Mouse (Mus musculus) adrenal gland, postnatal 10 days (tissue): ENCODE measurements around the gene Man2a2. TPM values are rescaled to one million over a fixed set of nuclear protein-coding genes. Genes with fewer than 3 reads are reported as not detected.

Source experiments
- DNase-seq: peaks from one replicate; pipeline ENCODE4 v3.0.0; 2021; ENCODE audit warnings: mixed read lengths
- total RNA-seq, 2 experiments: library from RNA; stranded (reverse); gene quantifications; 2 replicates each; pipeline ENCODE4 v1.2.3; 2021

Man2a2 gene
- total RNA-seq, 2 experiments from 2014 or later, result 56.2 to 93.5 TPM

DNA sequence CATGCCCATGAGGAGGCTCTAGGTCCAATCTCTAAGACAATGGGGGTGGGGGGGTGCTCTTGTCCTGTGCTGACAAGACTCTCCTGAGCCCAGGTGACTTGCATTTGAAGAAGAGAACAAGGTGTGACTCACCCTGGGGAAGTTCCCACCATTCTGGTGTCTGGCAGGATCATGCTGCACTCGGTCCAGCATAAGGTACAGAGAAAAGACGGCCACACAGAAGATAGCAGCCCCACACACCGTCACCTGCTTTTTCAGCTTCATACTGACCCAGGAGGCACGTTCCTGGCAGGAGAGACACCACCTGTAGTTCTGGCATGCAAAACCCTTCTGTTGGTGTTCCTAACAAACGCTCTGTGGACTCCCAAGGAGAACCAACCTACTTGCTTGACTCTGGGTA is 1.7 kb downstream of the Man2a2 start:
- DNase-seq, result no peak

DNA sequence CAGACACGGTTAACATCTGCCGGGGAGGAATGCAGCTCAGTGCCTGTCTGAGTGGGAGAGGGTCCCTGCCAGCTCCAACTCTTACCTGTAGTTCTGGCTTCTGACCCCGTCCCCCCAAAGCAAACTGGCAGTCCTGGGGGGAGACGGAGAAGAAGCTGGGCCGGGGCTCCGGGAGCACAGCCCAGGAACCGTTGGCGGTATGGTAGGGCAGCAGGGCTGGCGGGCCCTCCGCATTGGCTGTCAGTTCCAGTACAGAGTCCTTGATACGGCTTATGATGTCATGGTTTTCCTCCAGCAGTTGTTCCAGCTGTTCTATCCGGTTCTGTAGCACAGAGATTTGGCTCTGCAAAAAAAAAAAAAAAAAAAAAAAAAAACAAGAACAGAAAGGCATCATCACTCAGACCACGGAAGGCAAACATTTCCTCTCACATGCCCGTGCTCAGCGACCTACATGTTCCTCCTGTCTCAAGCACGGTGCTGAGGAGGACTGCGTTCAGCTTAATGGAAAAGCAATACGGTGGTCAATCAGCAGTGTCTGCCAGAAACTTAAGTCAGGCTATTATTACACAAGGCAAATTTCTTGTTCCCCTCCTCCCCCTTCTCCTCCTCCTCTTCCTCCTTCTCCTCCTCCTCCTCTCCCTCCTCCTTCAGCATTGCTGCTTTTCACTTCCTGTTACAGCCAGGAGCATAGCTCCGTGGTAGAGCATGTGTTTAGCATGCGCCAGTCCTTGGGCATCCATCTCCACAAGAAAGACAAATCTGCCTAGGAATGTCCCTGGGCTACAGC is 2.3 kb downstream of the Man2a2 start:
- peak; percentile 46 for DNase-seq

DNA sequence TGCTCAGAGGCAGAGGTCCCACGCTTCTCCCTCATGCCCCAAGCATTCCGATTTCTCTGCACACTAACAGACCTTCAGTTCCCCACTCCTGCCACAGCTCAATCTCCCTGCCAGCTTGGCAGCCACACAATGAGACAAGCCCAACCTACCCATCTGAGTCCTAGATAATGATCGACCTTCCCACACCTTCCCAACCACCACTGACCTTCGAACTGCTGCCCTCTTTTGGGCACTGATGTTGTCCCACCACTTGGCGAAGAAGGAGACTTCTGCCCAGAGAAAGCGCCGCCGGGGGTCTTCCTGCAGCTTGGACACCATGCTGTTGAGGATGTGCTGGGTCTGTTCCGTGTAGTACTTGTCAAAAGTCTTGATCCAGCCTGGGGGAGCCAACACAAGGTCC is 3.2 kb downstream of the Man2a2 start:
- DNase-seq, result no peak

DNA sequence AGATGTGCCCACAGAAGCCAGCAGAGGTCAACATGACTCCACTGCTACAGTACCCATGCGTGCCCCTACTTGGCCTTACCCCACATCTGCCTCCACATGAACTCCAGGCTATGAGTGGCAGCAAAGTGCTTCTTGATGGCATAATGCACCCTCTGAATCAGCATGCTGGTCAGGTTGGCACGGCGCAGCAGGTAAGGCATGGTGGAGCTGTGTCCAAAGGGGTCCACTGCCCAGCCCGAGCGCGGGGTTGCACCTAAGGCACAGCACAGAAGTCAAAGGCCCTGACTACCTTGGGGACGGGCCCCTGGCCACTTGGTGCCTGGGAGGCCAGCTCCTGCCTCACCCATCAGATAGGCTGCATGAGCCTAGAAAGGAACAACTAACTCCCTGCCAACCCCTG is 3.9 kb downstream of the Man2a2 start:
- DNase-seq, result no peak

DNA sequence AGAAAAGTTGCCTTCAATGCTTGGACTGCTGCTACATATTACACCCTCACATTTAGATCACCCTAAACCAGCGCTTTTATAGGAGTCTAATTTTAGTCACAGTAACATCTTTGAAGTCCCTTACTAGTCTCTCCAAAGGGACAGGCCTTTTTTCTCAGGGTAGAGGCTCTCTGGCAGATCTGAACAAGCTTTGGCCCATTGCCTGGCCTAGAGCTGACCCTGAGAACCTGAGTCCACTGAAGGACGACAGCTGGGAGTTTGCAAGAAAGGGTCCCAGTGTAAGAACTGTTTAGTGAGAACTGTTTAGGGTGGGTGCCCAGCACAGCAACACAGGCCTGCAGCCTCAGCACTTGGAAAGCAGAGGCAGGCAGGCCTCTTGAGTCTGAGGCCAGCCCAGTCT is 5.4 kb downstream of the Man2a2 start:
- DNase-seq, result peak; percentile 82

DNA sequence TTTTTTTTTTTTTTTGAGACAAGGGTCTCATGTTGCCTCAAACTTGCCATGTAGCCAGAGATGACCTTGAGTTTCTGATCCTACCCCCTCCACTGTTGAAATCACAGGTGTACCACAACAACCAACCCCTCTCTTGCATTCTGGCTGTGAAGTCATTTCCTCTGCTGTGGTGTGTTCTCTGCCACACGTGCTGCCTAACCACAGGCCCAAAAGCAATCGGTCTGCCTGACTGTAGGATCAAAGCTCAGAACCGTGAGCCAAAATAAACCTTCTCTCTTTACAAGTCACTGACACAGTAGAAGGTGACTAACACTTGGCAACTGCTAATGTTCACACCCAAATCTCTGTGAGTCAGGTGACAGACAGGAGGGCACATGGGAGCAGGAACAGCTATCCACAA is 10.7 kb downstream of the Man2a2 start:
- DNase-seq, result no peak

DNA sequence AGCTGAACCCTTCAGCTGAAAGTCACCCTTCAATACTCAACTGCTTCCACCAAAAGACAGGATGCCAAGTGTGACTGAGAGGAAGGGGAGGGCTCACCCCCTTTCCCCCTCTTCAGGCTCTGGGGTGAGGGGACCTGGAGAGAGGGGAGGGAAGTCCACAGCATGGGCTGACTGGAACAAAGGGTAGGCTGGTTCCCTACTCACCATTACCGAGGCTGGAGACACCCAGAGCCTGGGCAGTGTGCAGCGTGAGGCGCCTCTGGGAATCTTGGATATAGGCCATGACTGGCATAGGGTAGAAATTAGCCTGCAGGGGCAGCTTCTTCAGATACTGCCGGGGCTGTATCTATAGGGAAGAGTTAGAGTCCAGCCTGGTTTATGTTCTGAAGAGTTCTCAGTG is 13.1 kb downstream of the Man2a2 start:
- DNase-seq, result no peak

DNA sequence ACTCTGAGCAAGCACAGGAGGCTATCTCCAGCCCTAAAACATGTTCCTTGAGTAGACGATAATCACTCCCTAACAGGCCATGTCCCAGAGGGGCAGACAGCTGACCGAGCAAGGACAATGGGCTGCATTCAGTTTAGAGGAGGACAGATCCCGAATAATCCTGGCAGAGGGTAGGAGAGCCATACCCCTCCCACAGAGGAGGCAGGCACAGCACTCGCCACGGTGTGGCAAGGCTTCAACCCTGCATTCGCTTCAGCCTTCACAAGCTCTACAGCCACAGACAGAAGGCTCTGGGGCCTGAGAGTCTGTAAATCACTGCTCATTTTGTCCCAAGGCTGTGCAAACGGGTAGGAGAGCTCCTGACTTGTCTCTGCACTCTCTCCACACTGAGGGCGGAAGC is 14.0 kb downstream of the Man2a2 start:
- peak; percentile 54 for DNase-seq

DNA sequence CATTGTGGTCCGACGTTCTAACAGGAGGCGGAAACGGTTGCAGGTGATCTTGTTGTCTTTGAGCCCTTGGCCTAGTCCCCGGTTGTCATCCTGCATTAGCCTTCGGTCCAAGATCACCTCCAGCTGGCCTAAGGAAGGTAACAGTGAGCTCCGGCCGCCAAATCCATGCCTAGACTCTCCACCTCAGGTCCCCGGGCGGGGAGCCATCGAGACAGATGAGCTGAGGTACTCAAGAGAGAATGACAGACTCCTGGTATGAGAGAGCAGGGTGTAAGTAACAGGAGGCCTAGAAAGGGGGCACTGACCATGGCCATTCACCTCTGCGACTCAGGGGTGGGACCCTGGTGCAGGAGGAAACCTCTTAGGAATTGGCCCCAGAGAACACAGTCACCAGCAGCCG is 14.8 kb downstream of the Man2a2 start:
- DNase-seq, result no peak

DNA sequence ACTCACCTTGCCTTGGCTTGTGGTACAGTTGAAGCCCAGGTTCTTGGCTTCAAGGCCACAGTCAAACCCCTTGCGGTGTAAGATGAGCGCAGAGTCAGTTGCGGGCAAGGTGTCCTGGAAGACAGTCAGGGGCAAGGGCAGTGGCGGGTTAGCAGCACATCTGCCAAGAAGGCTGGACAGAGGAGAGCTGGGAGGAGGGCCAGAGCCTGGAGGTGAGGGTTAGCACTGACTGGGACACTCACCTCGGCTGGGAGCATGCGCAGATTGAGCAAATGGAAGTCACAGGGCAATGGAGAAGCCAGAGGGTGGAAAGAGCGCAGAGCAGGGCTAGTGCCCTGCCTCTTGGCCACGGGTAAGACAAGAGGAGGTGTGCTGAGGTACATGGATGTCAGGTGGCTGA is 18.3 kb downstream of the Man2a2 start:
- peak; percentile 40 for DNase-seq

DNA sequence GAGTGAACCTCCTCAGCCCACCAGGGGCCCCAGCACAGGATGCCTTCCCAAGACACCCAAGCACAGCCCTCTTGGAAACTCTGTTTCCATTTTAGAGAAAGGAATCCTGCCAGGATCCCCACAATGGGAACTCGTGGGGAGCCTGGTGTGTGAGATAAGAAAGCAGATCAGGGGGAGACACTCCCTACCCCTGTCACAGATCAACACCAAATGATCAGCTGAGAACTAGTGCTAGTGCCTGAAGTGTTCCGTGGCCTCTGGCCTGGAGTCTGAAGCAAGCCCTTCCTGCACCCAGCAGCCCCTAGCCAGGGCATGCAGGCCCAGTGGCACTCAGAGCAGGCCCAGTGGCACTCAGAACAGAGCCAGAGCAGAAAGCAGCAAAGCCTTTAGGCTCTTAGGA is 20.4 kb downstream of the Man2a2 start:
- no peak for DNase-seq

DNA sequence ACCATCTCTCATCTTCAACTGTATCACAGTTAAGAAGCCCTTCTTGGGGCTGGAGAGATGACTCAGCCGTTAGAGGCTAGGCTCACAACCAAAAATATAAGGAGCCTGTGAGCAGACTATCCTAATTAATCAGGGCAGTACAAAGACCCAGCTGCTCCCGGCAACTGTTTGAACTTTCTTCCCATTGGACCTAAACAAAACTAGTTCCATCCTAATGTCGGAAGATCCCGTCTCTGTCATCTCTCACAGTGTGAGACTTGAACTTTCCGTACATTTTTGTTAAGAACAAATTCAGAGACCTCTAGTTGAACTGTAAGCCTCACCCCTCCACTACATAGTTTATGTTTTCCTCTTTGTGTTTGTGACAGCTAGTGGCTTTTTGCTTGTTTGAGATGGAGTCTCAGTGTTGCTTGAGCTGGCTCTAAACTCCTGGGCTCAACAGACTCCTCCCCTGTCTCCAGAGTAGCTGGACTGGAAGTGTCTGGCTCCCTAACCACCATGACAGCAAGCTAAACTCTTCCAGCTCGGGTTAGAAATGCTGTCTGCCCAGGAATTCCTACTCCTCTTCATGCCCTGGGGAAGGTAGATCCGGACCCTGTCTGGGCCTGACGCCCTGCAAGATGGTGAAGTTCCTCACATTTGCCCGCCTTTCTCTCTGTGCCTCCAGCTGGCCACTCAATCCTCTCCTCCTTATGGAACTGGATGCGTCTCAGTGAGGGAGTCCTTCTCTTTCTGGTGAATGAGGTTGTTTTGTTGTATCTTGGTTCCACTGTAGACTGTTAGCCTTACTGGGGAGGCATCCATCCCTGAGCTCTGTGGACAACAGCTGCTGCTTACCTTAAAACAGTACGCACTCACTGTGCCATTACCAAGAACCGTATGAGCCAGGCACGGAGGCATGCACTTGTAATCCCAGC is 23.2 kb downstream of the Man2a2 start:
- no peak for DNase-seq

DNA sequence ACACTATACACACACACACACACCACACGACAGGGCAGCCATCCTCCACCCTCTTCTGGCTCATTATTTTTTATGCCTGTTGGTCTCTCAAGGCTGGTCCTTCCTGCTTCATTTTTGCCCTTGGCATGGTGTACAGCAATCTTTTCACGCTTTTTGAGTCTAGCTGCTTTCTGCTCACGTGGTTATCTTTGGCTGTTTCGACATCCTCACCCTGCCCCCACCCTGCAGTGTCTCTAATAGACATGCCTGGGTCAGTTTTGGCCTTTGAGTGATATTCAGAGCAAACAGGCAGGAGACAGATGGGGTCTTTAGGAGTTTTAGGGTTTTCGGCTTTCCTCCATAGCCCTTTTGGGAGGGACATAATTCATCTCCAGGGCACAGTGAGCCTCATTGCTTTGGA is 24.3 kb downstream of the Man2a2 start:
- DNase-seq, result no peak

DNA sequence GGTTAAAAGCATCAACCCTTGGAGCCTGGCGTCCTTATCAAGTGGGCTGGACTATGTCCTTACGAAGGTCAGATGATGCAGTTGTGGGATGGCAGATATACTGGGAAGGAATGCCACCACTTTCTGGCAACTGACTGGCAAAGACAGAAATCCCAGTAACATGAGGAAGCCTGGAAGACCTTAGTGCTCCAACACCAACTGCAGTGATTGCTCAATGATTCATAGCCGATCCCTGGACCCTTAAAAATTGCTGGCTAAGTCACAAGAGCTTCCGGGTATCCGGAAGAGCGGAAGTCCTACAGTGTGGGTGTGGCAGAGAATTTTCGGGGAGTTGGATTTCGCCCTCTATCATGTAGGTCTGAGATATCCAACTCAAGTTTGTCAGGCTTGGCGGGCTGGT is 25.0 kb downstream of the Man2a2 start:
- DNase-seq, result no peak

DNA sequence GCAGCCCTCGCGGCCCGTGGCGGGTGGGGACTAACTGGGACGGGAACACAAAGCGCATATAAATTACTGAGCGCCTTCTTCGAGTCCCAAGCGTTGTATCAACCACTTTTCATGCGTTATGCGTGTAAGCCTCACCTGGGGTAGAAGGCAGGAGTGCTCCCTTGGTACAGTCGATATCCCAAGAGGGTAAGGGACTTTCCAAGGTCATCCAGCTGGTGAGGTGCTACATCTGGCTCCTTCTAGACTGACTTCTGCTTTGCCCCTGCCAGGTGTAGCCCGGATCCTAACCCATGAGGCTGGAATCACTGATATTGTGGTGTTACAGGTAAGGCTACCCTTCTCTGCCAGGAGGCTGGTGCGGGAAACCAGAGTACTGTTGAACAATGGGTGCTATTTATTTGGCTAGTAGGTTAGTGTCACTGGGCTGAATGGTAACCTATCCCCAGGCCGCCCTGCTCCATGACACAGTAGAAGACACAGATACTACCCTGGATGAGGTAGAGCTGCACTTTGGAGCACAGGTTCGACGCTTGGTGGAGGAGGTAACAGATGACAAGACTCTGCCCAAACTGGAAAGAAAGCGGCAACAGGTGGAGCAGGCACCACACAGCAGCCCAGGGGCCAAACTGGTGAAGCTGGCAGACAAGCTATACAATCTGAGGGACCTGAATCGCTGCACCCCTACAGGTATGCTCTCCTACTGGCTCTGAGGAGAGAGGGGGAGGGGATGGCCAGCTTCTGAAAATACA is 27.7 kb downstream of the Man2a2 start:
- no peak for DNase-seq

DNA sequence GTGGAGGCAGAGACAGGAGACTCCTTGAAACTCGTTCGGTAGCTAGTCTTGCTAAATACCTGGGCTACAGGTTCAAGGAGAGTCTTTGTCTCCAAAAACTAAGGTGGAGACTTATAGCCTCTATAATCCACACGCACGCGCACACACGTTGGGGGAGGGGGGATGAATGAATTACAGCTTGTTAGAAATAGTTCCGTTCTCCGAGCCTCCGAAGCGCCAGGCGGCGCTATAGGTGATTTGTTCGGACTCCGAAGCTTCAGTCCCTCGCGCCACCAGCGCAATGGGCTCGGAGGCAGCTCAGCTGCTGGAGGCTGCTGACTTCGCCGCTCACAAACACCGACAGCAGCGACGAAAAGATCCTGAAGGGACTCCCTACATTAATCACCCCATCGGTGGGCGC is 28.3 kb downstream of the Man2a2 start, which contains the start of gene Hddc3:
Hddc3 (plus strand) TSS at position 247 of the 400 bp plus-strand sequence.
- peak; percentile 95 for DNase-seq

DNA sequence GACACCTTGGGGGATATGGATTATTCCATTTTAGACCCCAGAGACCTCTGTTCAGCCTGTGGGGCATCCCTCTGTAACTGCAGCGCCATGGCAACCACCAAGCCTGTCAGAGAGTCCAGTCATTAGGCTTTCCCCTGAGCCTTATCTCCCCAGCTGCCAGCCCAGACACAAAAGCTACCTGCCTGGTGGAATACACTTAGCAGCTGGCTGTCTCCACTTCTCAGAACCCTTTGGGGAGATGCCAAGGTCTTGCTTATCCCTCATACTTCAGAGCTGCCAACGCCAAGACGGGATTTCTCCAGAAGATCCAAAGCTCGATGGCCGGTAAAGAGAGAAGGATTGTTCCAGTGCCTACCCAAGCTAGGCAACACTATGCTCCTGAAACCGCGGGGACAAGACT is 29.4 kb downstream of the Man2a2 start:
- no peak for DNase-seq

DNA sequence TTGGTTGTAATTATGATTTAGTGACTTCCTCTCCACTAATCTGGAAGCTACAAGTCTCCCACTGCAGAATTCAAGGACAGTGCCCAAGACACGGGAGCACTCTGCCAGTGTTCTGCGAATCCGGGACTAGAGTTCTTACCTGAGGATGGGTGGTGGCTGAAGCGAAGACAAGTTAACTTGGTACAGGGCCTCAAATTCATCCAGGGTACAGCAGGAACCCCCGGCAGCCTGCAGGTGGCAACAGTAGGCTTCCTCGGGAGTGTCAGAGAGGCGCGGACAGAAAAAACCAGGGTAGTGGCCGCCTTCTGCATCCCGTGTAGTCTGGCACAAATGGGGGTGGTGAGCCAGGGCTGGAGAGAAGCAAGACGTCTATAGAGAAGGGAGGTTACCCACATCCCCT is 30.4 kb downstream of the Man2a2 start, which contains the start of gene Unc45a:
Unc45a (minus strand) TSS at position 213 of the 400 bp plus-strand sequence.
- peak; percentile 79 for DNase-seq

DNA sequence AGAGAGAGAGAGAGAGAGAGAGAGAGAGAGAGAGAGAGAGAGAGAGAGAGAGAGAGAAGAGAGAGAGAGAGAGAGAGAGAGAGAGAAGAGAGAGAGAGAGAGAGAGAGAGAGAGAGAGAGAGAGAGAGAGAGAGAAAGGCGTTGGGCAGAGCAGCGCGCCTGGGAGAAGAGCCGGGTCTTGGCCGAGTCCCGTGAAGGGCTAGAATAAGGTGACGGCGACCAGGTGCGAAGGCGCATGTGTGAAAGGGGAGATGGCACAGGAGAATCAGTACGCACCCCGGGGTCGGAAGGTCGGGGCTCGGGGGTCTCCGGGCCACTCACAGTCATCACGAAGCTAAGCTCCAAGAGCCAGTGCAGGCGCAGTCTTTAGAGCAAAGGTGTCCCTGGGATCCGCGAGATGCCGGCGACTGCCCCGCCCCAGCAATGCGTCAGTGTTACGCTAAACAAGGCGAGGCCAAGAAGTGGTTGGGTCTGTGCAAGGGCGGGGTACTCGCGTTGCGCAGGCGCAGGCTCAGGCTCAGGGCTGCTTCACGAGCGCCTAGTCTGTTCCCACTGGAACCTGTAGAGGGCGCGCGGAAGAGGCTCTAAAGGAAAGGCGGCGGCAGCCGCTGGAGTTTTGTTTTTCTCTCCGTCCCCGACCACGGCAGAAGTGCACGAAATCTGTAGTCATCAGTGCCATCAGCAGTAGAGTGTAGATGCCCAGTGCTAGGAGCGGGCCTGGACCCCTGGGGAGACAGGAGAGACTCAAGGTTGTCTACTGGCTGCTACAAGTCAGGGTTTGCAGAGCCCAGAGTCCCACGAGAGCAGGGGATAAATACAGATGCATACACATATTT is 31.2 kb downstream of the Man2a2 start:
- DNase-seq, result peak; percentile 98

DNA sequence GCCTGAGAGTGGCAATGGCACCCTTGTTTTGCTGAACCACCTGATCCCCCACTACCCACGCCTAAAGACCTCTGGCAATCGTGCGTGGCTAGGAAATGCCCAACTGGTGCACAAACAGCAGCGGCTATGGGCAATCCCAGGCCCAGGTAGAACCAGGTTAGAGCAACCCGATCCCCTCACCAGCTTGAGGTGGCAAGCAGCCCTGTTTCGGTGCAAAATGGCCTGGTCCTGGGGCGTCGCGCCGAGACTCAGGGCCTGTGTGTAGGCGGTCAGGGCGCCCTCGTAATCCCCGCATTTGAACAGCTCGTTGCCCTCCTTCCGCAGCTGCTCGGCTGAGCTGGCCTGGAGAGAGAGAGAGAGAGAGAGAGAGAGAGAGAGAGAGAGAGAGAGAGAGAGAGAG is 31.8 kb downstream of the Man2a2 start:
- DNase-seq, result peak; percentile 54

DNA sequence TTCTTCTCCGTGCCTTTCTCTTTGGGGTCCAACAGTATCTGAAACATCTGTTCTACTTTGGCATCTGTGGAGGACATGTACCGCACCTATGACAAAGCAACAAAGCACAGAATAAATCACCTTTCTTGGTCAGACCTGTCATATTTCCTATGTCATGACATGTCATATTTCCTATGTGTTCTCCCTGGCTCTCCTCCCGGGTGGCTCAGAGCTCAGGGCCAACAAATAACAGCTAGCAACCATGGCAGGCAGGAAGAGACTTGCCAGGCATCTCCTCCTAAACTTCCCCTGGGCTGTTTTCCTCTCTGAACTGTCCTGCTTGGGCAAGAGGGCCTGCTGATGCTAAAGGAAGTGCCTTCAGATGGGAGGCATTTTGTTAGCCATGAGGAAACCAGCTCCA is 34.2 kb downstream of the Man2a2 start:
- no peak for DNase-seq

DNA sequence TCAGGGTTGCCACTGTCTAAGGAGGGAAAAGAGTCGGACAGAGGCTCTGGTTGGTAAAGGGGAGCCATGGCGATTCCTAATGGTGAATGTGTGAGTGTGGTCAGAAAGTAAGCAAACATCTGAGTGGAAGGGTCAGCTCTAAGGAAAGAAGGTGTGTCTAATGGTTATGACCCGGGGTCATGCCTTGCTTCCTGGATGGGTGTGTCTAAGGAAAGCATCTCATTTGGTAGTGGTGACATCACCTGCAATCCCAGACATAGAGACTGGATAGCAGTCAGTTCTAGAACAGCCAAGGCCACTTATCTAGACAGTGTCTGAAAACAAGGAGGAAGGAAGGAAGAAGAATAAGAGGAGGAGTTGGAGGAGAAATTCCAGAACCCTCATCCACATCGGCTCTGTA is 36.3 kb downstream of the Man2a2 start:
- DNase-seq, result no peak
